Mouse (Mus musculus) thymus, adult 2 months (tissue): ENCODE results near the gene Rps5.

Experiments used
- CTCF ChIP-seq: fragments of 200-500 bp; IDR thresholded peaks from 2 replicates; pipeline ENCODE4 v1.5.1; 2012; ENCODE audit warnings: mild to moderate bottlenecking, control low read depth, low read length, moderate library complexity, borderline replicate concordance; ENCODE audit not compliant: control insufficient read depth, poor library complexity, insufficient read depth; ENCODE audit errors: extremely low read depth
- POLR2A ChIP-seq: fragments of 200-500 bp; IDR thresholded peaks from 2 replicates; pipeline ENCODE4 v1.6.1; 2012; ENCODE audit warnings: mild to moderate bottlenecking, low read length, control low read depth, moderate library complexity; ENCODE audit not compliant: control insufficient read depth, poor library complexity, insufficient read depth; ENCODE audit errors: extremely low read depth

DNA sequence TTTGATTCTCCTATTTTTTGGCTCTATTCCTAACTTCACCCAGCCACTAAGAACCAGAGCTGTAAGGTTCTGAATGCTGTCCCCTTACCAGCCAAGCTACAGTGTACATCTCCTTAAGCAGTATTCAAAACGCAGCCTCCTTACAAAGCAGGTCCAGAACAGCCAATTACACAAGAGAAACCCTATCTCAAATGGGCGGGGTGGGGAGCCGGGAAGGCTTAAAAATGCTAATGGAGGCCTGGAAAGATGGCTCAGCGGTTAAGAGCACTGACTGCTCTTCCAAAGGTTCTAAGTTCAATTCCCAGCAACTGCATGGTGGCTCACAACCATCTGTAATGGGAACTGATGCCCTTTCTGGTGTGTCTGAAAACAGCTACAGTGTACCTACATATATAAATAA is 37.6 kb downstream of the Rps5 start:
- TF ChIP-seq CTCF: no peak
- TF ChIP-seq POLR2A: no peak
